Mouse (Mus musculus): ENCODE measurements around the gene Tmigd3. TPM values are rescaled to one million over a fixed set of nuclear protein-coding genes. Genes with fewer than 3 reads are reported as not detected.

Gene Tmigd3
- polyA plus RNA-seq, 1 experiment from 2014 or later: 0.25 TPM

DNA sequence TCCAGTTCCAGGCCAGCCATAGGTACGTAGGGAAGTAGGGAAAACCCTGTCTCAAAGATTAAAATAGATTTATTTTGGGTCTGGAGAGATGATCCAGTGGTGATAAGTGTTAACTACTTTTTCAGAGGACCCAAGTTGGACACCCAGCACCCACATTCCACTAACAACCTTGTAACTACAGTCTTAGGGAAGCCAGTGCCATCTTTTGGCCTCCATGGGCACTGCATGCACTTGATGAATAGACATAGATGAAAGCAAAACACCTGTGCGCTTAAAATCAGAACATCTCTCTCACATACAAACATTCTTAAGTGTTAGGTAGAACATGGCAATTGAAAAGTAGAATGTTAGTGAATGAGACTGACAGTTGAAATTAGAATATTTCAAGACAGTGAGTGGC is 90.0 kb downstream of the Tmigd3 start:
- H3K27me3 ChIP-seq (ENCODE audit: control insufficient read depth, insufficient read depth, low read length): no peaks in the 10 kb centered on the region
- DNase-seq (ENCODE audit: low spot score) (no peak), ATAC-seq (ENCODE audit: insufficient number of reproducible peaks, low FRiP score, low TSS enrichment, low read depth) (no peak)
- 98% methylated on average over 2 of the region's 2 CpGs for WGBS
- H3K9ac ChIP-seq (ENCODE audit: low read length): no peak overlapping the region
- H3K36me3 ChIP-seq (ENCODE audit: control insufficient read depth, insufficient read depth, low read length): peaks cover 12% of the 10 kb centered on the region; the same call in 1 of the 2 replicates
- no peak overlapping the region for H3K27ac ChIP-seq (replicated peaks; ENCODE audit: low read depth, low read length)
- H3K4me3 ChIP-seq (ENCODE audit: low read depth, low read length): no peak overlapping the region
- no peaks in the 10 kb centered on the region for H3K9me3 ChIP-seq (ENCODE audit: control insufficient read depth, low read length)
- peak overlapping the region; percentile 57; the same call in 1 of the 2 replicates for H3K4me2 ChIP-seq (ENCODE audit: low read depth, severe bottlenecking)
- peaks cover 11% of the 10 kb centered on the region; the same call in 1 of the 2 replicates for H3K4me1 ChIP-seq (ENCODE audit: control insufficient read depth, insufficient read depth, low read length)

DNA sequence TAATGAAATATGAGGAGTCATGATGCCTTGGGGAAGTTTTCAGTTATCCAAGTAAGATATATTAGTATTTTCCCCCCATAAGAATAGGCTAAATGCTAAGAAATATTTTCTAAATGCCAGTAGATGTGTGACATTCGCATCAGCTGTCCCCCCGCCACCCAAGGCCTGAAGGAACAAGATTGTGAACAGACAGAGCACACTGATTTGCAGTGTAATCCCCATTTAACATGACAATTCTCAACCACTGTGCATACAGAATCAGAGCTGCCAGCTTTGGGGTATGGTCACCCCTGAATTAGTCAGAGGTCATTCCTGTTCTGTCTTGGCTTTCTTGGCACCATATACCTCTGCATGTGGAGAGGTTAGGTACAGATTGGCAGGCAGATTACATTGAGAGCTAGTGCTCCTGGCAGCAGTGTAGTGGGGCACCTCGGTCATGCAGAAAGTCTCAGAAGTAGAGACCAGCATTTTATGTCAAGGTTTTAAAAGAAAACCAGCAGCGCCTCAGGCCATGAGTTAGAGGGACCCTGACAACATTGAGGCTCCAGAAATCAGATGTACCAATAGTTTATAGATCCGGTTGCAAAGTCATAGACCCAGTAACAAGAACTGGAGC is 101.2 kb downstream of the Tmigd3 start:
- ATAC-seq (ENCODE audit: insufficient number of reproducible peaks, low FRiP score, low TSS enrichment, low read depth): no peak
- no peak for DNase-seq (ENCODE audit: low spot score)
- no peaks in the 10 kb centered on the region for H3K4me1 ChIP-seq (ENCODE audit: control insufficient read depth, insufficient read depth, low read length)
- 85% methylated on average over 5 of the region's 5 CpGs for WGBS
- no peak overlapping the region for H3K4me2 ChIP-seq (ENCODE audit: low read depth, severe bottlenecking)
- H3K4me3 ChIP-seq (ENCODE audit: low read depth, low read length): no peak overlapping the region
- no peaks in the 10 kb centered on the region for H3K27me3 ChIP-seq (ENCODE audit: control insufficient read depth, insufficient read depth, low read length)
- no peak overlapping the region for H3K9ac ChIP-seq (ENCODE audit: low read length)
- H3K27ac ChIP-seq (replicated peaks; ENCODE audit: low read depth, low read length): no peak overlapping the region
- no peaks in the 10 kb centered on the region; the same call in 1 of the 2 replicates for H3K36me3 ChIP-seq (ENCODE audit: control insufficient read depth, insufficient read depth, low read length)
- H3K9me3 ChIP-seq (ENCODE audit: control insufficient read depth, low read length): no peaks in the 10 kb centered on the region

DNA sequence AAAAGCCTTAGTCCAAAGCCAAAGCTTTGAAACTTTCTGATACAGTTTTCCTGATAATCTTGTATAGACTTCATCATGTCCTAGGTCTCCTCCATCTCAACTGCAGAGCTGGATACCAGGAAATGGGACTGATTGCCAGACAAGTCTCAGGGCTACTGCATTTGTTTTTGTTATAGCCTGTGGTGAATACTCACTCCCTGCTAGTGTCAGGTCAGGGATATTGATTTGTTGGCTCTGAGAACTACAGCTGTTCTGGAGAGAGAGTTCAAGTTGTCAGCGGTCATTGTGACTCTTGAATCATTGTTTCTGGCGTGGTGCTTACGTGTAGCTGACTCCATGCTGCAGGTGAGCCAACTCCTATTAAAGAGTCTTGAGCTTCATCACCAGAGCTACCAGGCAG is 102.7 kb downstream of the Tmigd3 start, which contains the start of gene Ovgp1:
TSS of gene Ovgp1 (plus strand) at position 301 of the 400 bp plus-strand sequence.
- 89% methylated on average over 3 of the region's 3 CpGs for WGBS
- no peak within 1 kb of the TSS for H3K27ac ChIP-seq (replicated peaks; ENCODE audit: low read depth, low read length)
- H3K36me3 ChIP-seq (ENCODE audit: control insufficient read depth, insufficient read depth, low read length): no peaks in the 10 kb centered on the region; the same call in 1 of the 2 replicates
- H3K4me3 ChIP-seq (ENCODE audit: low read depth, low read length): no peak within 1 kb of the TSS
- no peak within 1 kb of the TSS for H3K9ac ChIP-seq (ENCODE audit: low read length)
- DNase-seq (ENCODE audit: low spot score): no peak
- H3K27me3 ChIP-seq (ENCODE audit: control insufficient read depth, insufficient read depth, low read length): no peaks in the 10 kb centered on the region
- H3K9me3 ChIP-seq (ENCODE audit: control insufficient read depth, low read length): no peaks in the 10 kb centered on the region
- no peak within 1 kb of the TSS for H3K4me2 ChIP-seq (ENCODE audit: low read depth, severe bottlenecking)
- no peak for ATAC-seq (ENCODE audit: insufficient number of reproducible peaks, low FRiP score, low TSS enrichment, low read depth)
- no peaks in the 10 kb centered on the region for H3K4me1 ChIP-seq (ENCODE audit: control insufficient read depth, insufficient read depth, low read length)

Other genes with a start within 250 kb of the Tmigd3 start
- 47.8 and 48.3 TPM in 2 replicates for gene Ddx20, start 183.3 kb upstream of the Tmigd3 start, polyA plus RNA-seq (2014; fragmentation: Nextera tagmentation; extraction: Ambion mirVana)
- 0.33 and 0.51 TPM in 2 replicates for gene Inka2, start 166.3 kb upstream of the Tmigd3 start, polyA plus RNA-seq (2014; fragmentation: Nextera tagmentation; extraction: Ambion mirVana)
- gene Rap1a, start 69.6 kb upstream of the Tmigd3 start, polyA plus RNA-seq (2014; fragmentation: Nextera tagmentation; extraction: Ambion mirVana): 72.7 and 78.5 TPM in 2 replicates
- gene Adora3, start within 50 bp of the Tmigd3 start, polyA plus RNA-seq (2014; fragmentation: Nextera tagmentation; extraction: Ambion mirVana): 0.16 TPM in 1 of 2 replicates, not detected in the other
- gene I830077J02Rik, start 61.8 kb downstream of the Tmigd3 start, polyA plus RNA-seq (2014; fragmentation: Nextera tagmentation; extraction: Ambion mirVana): 0.60 and 0.68 TPM in 2 replicates
- gene Wdr77, start 88.5 kb downstream of the Tmigd3 start, polyA plus RNA-seq (2014; fragmentation: Nextera tagmentation; extraction: Ambion mirVana): 133 and 137 TPM in 2 replicates
- gene Atp5f1, start 89.2 kb downstream of the Tmigd3 start, polyA plus RNA-seq (2014; fragmentation: Nextera tagmentation; extraction: Ambion mirVana): 489 and 505 TPM in 2 replicates
- 2.5 and 2.8 TPM in 2 replicates for gene Ovgp1, start 102.8 kb downstream of the Tmigd3 start, polyA plus RNA-seq (2014; fragmentation: Nextera tagmentation; extraction: Ambion mirVana)
- not detected in 2 replicates for gene Pifo, start 143.7 kb downstream of the Tmigd3 start, polyA plus RNA-seq (2014; fragmentation: Nextera tagmentation; extraction: Ambion mirVana)
- not detected in 2 replicates for gene Chil5, start 161.9 kb downstream of the Tmigd3 start, polyA plus RNA-seq (2014; fragmentation: Nextera tagmentation; extraction: Ambion mirVana)
- not detected in 2 replicates for gene Chia1, start 242.3 kb downstream of the Tmigd3 start, polyA plus RNA-seq (2014; fragmentation: Nextera tagmentation; extraction: Ambion mirVana)